Mouse (Mus musculus) midbrain, embryonic 12.5 days (tissue): ENCODE data around the gene Cd247. TPM values are rescaled to one million over a fixed set of nuclear protein-coding genes. Genes with fewer than 3 reads are reported as not detected.

Experiments
- ATAC-seq: fragments of 200-750 bp; cut with Nextera tagmentation; 2 replicates; pipeline ENCODE4 v1.8.0; 2017; ENCODE audit warnings: low read depth, moderate TSS enrichment, moderate library complexity; ENCODE audit not compliant: low FRiP score
- H3K27ac ChIP-seq: fragments of 300-500 bp; sonication (generic); replicated peaks from 2 replicates; pipeline ENCODE4 v1.5.1; 2016; ENCODE audit warnings: mild to moderate bottlenecking
- H3K27me3 ChIP-seq: fragments of 300-500 bp; sonication (generic); 2 replicates; pipeline ENCODE4 v1.6.1; 2016; ENCODE audit warnings: mild to moderate bottlenecking
- H3K36me3 ChIP-seq: fragments of 300-500 bp; sonication (generic); 2 replicates; pipeline ENCODE4 v1.6.1; 2016
- H3K4me1 ChIP-seq: fragments of 300-500 bp; sonication (generic); 2 replicates; pipeline ENCODE4 v1.6.1; 2016
- H3K4me2 ChIP-seq: fragments of 300-500 bp; sonication (generic); replicated peaks from 2 replicates; pipeline ENCODE4 v1.6.1; 2016; ENCODE audit warnings: mild to moderate bottlenecking, moderate library complexity
- H3K4me3 ChIP-seq: fragments of 300-500 bp; sonication (generic); 2 replicates; pipeline ENCODE4 v1.5.1; 2016; ENCODE audit warnings: mild to moderate bottlenecking
- H3K9ac ChIP-seq: fragments of 300-500 bp; sonication (generic); replicated peaks from 2 replicates; pipeline ENCODE4 v1.6.1; 2016; ENCODE audit warnings: mild to moderate bottlenecking, moderate library complexity
- H3K9me3 ChIP-seq: fragments of 300-500 bp; sonication (generic); 2 replicates; pipeline ENCODE4 v1.6.1; 2016; ENCODE audit warnings: mild to moderate bottlenecking
- WGBS: fragments of 180-500 bp; shearing (Covaris S2); methylation state at CpG from one replicate; pipeline ENCODE4 v1.1.7; 2016; 5-methylcytosine and 5-hydroxymethylcytosine counted together
- polyA plus RNA-seq: library from polyadenylated mRNA; unstranded; fragments of >200 nt; fragmentation: Nextera tagmentation; extraction: Ambion mirVana; gene quantifications from 2 replicates; pipeline ENCODE4 v1.2.1, GENCODE M21; 2016

The Cd247 gene
- polyA plus RNA-seq, 1 experiment from 2014 or later: 1.7 TPM

GRCm38 (mm10) chr1:165848881-165849280 is 60.4 kb downstream of the Cd247 start:
- H3K4me3 ChIP-seq: no peak overlapping the region
- H3K27me3 ChIP-seq: peaks cover 70% of the 10 kb centered on the region
- WGBS: 79% methylated on average over 4 of the region's 4 CpGs
- no peaks in the 10 kb centered on the region for H3K36me3 ChIP-seq
- H3K4me1 ChIP-seq: peaks cover 34% of the 10 kb centered on the region
- H3K4me2 ChIP-seq: no peak overlapping the region
- no peak overlapping the region for H3K27ac ChIP-seq
- H3K9me3 ChIP-seq: no peaks in the 10 kb centered on the region
- no peak overlapping the region for H3K9ac ChIP-seq
- ATAC-seq: no peak

GRCm38 (mm10) chr1:165849458-165850445 is 61.3 kb downstream of the Cd247 start:
- H3K4me1 ChIP-seq: peaks cover 28% of the 10 kb centered on the region
- WGBS: 85% methylated on average over 17 of the region's 17 CpGs
- ATAC-seq: no peak
- H3K4me2 ChIP-seq: no peak overlapping the region
- no peaks in the 10 kb centered on the region for H3K9me3 ChIP-seq
- no peaks in the 10 kb centered on the region for H3K36me3 ChIP-seq
- no peak overlapping the region for H3K27ac ChIP-seq
- H3K27me3 ChIP-seq: peaks cover 64% of the 10 kb centered on the region
- no peak overlapping the region for H3K9ac ChIP-seq
- no peak overlapping the region for H3K4me3 ChIP-seq

GRCm38 (mm10) chr1:165852131-165852530 is 63.6 kb downstream of the Cd247 start:
- Histone ChIP-seq H3K9ac (no peak overlapping the region), H3K4me2 (no peak overlapping the region), H3K27ac (no peak overlapping the region), H3K9me3 (no peaks in the 10 kb centered on the region), H3K36me3 (no peaks in the 10 kb centered on the region), H3K4me3 (no peak overlapping the region), H3K27me3 (peaks cover 62% of the 10 kb centered on the region), H3K4me1 (peaks cover 17% of the 10 kb centered on the region)
- WGBS: 76% methylated on average over 5 of the region's 5 CpGs
- ATAC-seq: no peak

GRCm38 (mm10) chr1:165853131-165853721 is 64.7 kb downstream of the Cd247 start:
- H3K27me3 ChIP-seq: peaks cover 63% of the 10 kb centered on the region
- WGBS: 48% methylated on average over 4 of the region's 4 CpGs
- H3K9ac ChIP-seq: no peak overlapping the region
- H3K4me3 ChIP-seq: no peak overlapping the region
- no peaks in the 10 kb centered on the region for H3K9me3 ChIP-seq
- ATAC-seq: no peak
- H3K36me3 ChIP-seq: no peaks in the 10 kb centered on the region
- no peak overlapping the region for H3K27ac ChIP-seq
- H3K4me1 ChIP-seq: peaks cover 17% of the 10 kb centered on the region
- H3K4me2 ChIP-seq: no peak overlapping the region

- peak; percentile 47; the same call in 1 of the 2 replicates for ATAC-seq
- Histone ChIP-seq H3K36me3 (no peaks in the 10 kb centered on the region), H3K4me1 (peaks cover 17% of the 10 kb centered on the region), H3K27ac (no peak overlapping the region), H3K4me3 (no peak overlapping the region), H3K4me2 (no peak overlapping the region), H3K27me3 (peaks cover 67% of the 10 kb centered on the region), H3K9ac (no peak overlapping the region), H3K9me3 (no peaks in the 10 kb centered on the region)
- 63% methylated on average over 10 of the region's 10 CpGs for WGBS
These were observed 65.4 kb downstream of the Cd247 start for GRCm38 (mm10) chr1:165853729-165854420.

GRCm38 (mm10) chr1:165855759-165856545 is 67.5 kb downstream of the Cd247 start:
- Histone ChIP-seq H3K4me2 (no peak overlapping the region), H3K9me3 (no peaks in the 10 kb centered on the region), H3K9ac (no peak overlapping the region), H3K4me1 (peaks cover 13% of the 10 kb centered on the region), H3K27me3 (peaks cover 61% of the 10 kb centered on the region), H3K27ac (no peak overlapping the region), H3K36me3 (no peaks in the 10 kb centered on the region), H3K4me3 (no peak overlapping the region)
- ATAC-seq: no peak
- 54% methylated on average over 9 of the region's 9 CpGs for whole genome bisulfite sequencing

- Histone ChIP-seq H3K27me3 (peaks cover 49% of the 10 kb centered on the region), H3K4me3 (no peak overlapping the region), H3K9me3 (no peaks in the 10 kb centered on the region), H3K4me2 (no peak overlapping the region), H3K36me3 (no peaks in the 10 kb centered on the region), H3K4me1 (peaks cover 15% of the 10 kb centered on the region), H3K9ac (no peak overlapping the region), H3K27ac (no peak overlapping the region; the same call in 1 of the 2 replicates)
- no peak for ATAC-seq
- WGBS: 87% methylated on average over 11 of the region's 11 CpGs
These were observed 68.8 kb downstream of the Cd247 start for GRCm38 (mm10) chr1:165857279-165857678.

GRCm38 (mm10) chr1:165858356-165858755 is 69.9 kb downstream of the Cd247 start:
- no peak for ATAC-seq
- H3K27me3 ChIP-seq: peaks cover 38% of the 10 kb centered on the region
- H3K36me3 ChIP-seq: no peaks in the 10 kb centered on the region
- H3K4me1 ChIP-seq: peaks cover 9% of the 10 kb centered on the region; the same call in 1 of the 2 replicates
- H3K4me2 ChIP-seq: no peak overlapping the region
- H3K27ac ChIP-seq: no peak overlapping the region
- H3K4me3 ChIP-seq: no peak overlapping the region
- 82% methylated on average over 5 of the region's 5 CpGs for WGBS
- H3K9ac ChIP-seq: no peak overlapping the region
- H3K9me3 ChIP-seq: no peaks in the 10 kb centered on the region

GRCm38 (mm10) chr1:165860373-165861234 is 72.1 kb downstream of the Cd247 start:
- Histone ChIP-seq H3K27me3 (peaks cover 24% of the 10 kb centered on the region), H3K4me3 (no peak overlapping the region), H3K4me2 (no peak overlapping the region), H3K4me1 (peaks cover 16% of the 10 kb centered on the region), H3K27ac (no peak overlapping the region), H3K36me3 (peaks cover 4% of the 10 kb centered on the region; the same call in 1 of the 2 replicates), H3K9me3 (no peaks in the 10 kb centered on the region), H3K9ac (no peak overlapping the region)
- 81% methylated on average over 9 of the region's 9 CpGs for WGBS
- ATAC-seq: no peak

GRCm38 (mm10) chr1:165861235-165861609 is 72.7 kb downstream of the Cd247 start:
- peaks cover 4% of the 10 kb centered on the region; the same call in 1 of the 2 replicates for H3K36me3 ChIP-seq
- no peak overlapping the region for H3K4me3 ChIP-seq
- H3K27ac ChIP-seq: no peak overlapping the region
- H3K4me1 ChIP-seq: peaks cover 16% of the 10 kb centered on the region
- 86% methylated on average over 3 of the region's 3 CpGs for WGBS
- peaks cover 18% of the 10 kb centered on the region for H3K27me3 ChIP-seq
- H3K9ac ChIP-seq: no peak overlapping the region
- H3K9me3 ChIP-seq: no peaks in the 10 kb centered on the region
- H3K4me2 ChIP-seq: no peak overlapping the region
- ATAC-seq: no peak
